Mouse (Mus musculus) forebrain, embryonic 16.5 days (tissue): ENCODE results near the gene Slc38a2. TPM values are rescaled to one million over a fixed set of nuclear protein-coding genes. Genes with fewer than 3 reads are reported as not detected.

Source experiments
- ATAC-seq: fragments of 200-750 bp; cut with Nextera tagmentation; 2 replicates; pipeline ENCODE4 v1.8.0; 2017; ENCODE audit warnings: mild to moderate bottlenecking, moderate library complexity
- H3K27ac ChIP-seq: fragments of 300-500 bp; sonication (generic); 2 replicates; pipeline ENCODE4 v1.5.1; 2014; ENCODE audit warnings: low read length, control low read depth
- H3K27me3 ChIP-seq: fragments of 300-500 bp; sonication (generic); replicated peaks from 2 replicates; pipeline ENCODE4 v1.6.1; 2014; ENCODE audit warnings: low read length; ENCODE audit not compliant: control insufficient read depth, insufficient read depth
- H3K36me3 ChIP-seq: fragments of 300-500 bp; sonication (generic); 2 replicates; pipeline ENCODE4 v1.6.1; 2014; ENCODE audit not compliant: control insufficient read depth, insufficient read depth
- H3K4me1 ChIP-seq: fragments of 300-500 bp; sonication (generic); replicated peaks from 2 replicates; pipeline ENCODE4 v1.6.1; 2014; ENCODE audit warnings: low read length; ENCODE audit not compliant: control insufficient read depth, insufficient read depth
- H3K4me2 ChIP-seq: fragments of 300-500 bp; sonication (generic); 2 replicates; pipeline ENCODE4 v1.6.1; 2014; ENCODE audit warnings: mild to moderate bottlenecking, low read length, control low read depth
- H3K4me3 ChIP-seq: fragments of 300-500 bp; sonication (generic); replicated peaks from 2 replicates; pipeline ENCODE4 v1.5.1; 2014; ENCODE audit warnings: mild to moderate bottlenecking, low read length, control low read depth
- H3K9ac ChIP-seq: fragments of 300-500 bp; sonication (generic); replicated peaks from 2 replicates; pipeline ENCODE4 v1.6.1; 2014; ENCODE audit warnings: low read depth, low read length, control low read depth
- H3K9me3 ChIP-seq: fragments of 300-500 bp; sonication (generic); 2 replicates; pipeline ENCODE4 v1.6.1; 2016; ENCODE audit warnings: low read length; ENCODE audit not compliant: control insufficient read depth
- WGBS: fragments of 180-500 bp; shearing (Covaris S2); extraction: QIAGEN DNeasy Blood & Tissue Kit; methylation state at CpG from one replicate; pipeline ENCODE4 v1.1.7; 2014; 5-methylcytosine and 5-hydroxymethylcytosine counted together
- polyA plus RNA-seq: library from polyadenylated mRNA; unstranded; fragments of >200 nt; fragmentation: Nextera tagmentation; extraction: Ambion mirVana; gene quantifications from 2 replicates; pipeline ENCODE4 v1.2.1, GENCODE M21; 2015

The Slc38a2 gene
- polyA plus RNA-seq, 1 experiment from 2014 or later = 161 TPM

DNA sequence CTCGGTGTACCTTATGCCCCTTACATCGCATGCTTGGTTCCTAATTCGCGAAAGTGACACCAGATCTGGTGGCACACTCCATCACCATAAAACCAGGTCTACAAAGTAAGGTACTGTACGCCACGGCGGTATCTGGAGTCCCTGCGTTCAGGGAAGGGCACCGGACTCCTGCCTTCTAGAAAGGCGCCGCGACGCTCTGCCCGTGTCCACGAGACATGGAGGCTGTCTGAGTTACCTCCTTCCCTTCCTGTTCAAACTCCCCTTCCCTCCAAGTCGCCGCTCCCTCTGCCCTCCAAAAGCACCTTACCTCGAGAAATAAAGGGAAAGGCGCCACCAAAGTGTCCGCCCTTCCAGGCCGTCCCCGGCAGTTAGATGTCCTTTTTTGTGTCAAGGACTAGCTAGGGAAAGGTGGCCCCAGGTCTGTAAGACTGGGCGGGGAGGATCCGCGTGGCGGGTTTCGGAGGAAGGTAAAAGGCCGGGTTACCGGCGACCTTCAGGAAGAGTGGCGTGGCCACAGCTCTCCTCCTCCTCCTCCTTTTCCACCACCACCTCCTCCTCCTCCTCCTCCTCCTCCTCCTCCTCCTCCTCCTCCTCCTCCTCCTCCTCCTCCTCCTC, 57.6 kb downstream of the Slc38a2 start:
- peak; percentile 8 for ATAC-seq
- H3K27ac ChIP-seq = peak overlapping the region; percentile 100
- H3K9me3 ChIP-seq = no peaks in the 10 kb centered on the region

DNA sequence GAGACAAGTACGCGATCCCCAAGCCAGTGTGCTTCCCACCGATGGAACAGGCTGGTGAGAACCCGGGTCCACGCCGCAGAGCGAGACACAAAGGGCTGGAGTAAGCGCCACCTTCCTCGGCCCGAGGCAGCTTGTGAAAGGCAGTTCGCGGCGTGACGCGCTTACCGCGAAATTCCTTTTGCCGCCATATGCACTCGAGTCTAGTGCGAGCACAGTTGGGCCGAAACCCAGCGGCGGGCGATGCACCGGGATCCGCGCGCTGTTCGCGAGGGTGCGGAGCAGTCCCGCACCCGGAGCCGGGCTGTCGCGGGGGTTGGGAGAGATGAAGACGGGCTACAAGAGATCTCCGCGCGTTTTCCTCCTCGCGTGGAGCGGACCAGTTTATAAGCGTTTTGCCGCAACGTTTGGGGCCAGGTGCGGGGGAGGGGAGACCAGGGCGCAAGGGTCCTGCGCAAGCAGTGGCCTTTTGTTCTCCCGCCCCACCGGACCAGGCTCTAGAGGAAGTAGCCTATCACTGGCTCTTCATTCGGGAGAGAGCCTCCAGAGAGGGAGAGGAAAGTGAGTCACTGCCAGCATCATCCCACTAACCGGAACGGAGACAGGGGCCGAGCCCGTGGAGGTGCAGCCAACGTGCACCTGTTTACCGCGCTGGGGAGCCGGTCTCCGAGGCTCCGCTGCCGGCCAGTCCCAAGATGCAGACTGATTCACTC, 58.3 kb downstream of the Slc38a2 start:
- H3K27ac ChIP-seq = peak overlapping the region; percentile 100
- under 1% methylated on average over 63 of the region's 63 CpGs for WGBS
- H3K9ac ChIP-seq = peak overlapping the region; percentile 100
- H3K27me3 ChIP-seq = no peaks in the 10 kb centered on the region
- H3K4me3 ChIP-seq = peak overlapping the region; percentile 82
- peaks cover 34% of the 10 kb centered on the region for H3K4me1 ChIP-seq
- H3K36me3 ChIP-seq = peaks cover under 1% of the 10 kb centered on the region; the same call in 1 of the 2 replicates
- peak overlapping the region; percentile 70 for H3K4me2 ChIP-seq
- peak; percentile 45 for ATAC-seq
- H3K9me3 ChIP-seq = no peaks in the 10 kb centered on the region

More for the DNA sequence above, 57.6 kb downstream of the Slc38a2 start:
- Histone ChIP-seq H3K4me2 (peak overlapping the region; percentile 78), H3K27me3 (no peaks in the 10 kb centered on the region), H3K9ac (peak overlapping the region; percentile 100), H3K4me1 (peaks cover 34% of the 10 kb centered on the region), H3K4me3 (peak overlapping the region; percentile 82), H3K36me3 (no peaks in the 10 kb centered on the region)
- under 1% methylated on average over 31 of the region's 31 CpGs for WGBS

DNA sequence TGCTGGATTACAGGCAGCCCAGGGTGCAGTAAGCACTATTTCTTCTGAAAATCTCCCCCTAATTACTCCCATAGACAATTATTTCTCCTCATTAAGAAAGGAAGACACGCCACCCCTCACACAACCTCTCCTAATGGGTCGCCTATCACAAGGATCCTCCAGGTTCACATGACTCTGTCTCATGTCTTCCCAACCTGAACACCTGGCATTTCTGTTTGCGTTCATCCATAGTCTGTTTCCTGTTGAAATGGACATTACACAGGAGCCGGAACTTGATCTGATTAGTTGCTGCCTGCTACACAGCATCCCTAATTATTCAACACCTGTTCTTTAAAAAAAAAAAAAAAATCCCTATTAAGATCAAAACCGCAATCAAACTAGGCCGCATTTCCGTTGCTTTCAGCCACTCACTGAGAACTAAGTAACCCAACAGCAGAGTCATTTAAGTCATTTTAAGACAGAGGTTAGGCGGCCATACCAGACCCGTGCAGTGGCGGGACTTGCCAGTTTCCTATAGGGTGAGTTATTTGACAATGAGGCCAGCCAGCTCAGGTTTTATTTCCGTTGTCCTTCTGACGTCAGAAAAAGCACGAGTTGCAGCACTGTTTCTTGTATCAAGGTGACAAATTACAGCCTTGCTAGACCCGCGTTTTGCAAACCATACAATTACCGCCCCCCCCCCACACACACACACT, 59.1 kb downstream of the Slc38a2 start:
- Histone ChIP-seq H3K27ac (peak overlapping the region; percentile 100), H3K4me1 (peaks cover 34% of the 10 kb centered on the region), H3K27me3 (no peaks in the 10 kb centered on the region), H3K9me3 (no peaks in the 10 kb centered on the region), H3K4me3 (peak overlapping the region; percentile 82), H3K36me3 (peaks cover 6% of the 10 kb centered on the region), H3K4me2 (peak overlapping the region; percentile 70), H3K9ac (peak overlapping the region; percentile 100)
- WGBS = 2% methylated on average over 16 of the region's 16 CpGs
- no peak for ATAC-seq

DNA sequence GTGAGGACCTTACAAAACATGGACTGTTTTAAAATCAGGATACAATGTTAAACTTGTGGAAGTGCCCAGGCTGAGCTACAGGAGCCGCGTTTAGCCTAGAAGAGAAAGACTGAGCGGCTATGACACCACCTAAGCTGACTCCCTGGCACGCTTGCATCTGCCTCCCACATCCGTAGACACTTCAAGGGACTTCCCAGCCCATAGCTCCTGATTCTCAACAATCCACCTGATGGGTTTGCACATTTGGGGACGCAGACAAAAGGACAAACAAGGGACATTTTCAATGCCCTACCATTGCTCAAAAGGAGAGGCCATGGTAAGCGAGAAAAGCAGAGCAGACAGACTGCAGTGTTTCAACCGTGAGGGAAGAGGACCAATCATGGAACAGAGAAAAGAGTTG, 59.9 kb downstream of the Slc38a2 start:
- ATAC-seq = no peak
- no peak overlapping the region; the same call in 1 of the 2 replicates for H3K27ac ChIP-seq
- H3K4me3 ChIP-seq = peak overlapping the region; percentile 82
- H3K4me1 ChIP-seq = peaks cover 34% of the 10 kb centered on the region
- peak overlapping the region; percentile 70 for H3K4me2 ChIP-seq
- no peaks in the 10 kb centered on the region for H3K27me3 ChIP-seq
- peaks cover 8% of the 10 kb centered on the region for H3K36me3 ChIP-seq
- H3K9ac ChIP-seq = peak overlapping the region; percentile 100; the same call in 1 of the 2 replicates
- 39% methylated on average over 8 of the region's 8 CpGs for WGBS
- H3K9me3 ChIP-seq = no peaks in the 10 kb centered on the region

DNA sequence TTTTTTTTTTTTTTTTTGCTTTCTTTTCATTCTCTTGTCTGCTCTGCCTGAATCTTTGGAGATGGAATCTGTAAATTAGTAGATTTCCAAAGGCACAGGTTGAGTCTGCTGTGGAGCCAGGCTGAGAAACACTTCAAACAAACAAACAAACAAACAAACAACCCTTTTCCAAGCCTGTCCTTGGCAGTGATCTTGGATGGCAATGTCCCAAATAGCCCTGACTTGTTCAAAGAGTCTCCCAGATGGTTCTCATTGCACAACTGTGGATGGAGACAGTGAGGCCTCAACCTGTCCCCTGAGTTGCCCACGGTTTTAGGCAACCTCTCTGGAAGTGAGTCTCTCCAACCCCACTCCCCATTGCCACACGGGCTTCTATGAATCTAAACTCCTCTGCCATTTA, 60.9 kb downstream of the Slc38a2 start:
- no peak for ATAC-seq
- H3K4me3 ChIP-seq = no peak overlapping the region
- peaks cover 8% of the 10 kb centered on the region for H3K36me3 ChIP-seq
- H3K9ac ChIP-seq = no peak overlapping the region
- peak overlapping the region; percentile 70 for H3K4me2 ChIP-seq
- WGBS = 75% methylated on average over 2 of the region's 2 CpGs
- no peaks in the 10 kb centered on the region for H3K9me3 ChIP-seq
- peaks cover 31% of the 10 kb centered on the region for H3K4me1 ChIP-seq
- no peak overlapping the region for H3K27ac ChIP-seq
- H3K27me3 ChIP-seq = no peaks in the 10 kb centered on the region

DNA sequence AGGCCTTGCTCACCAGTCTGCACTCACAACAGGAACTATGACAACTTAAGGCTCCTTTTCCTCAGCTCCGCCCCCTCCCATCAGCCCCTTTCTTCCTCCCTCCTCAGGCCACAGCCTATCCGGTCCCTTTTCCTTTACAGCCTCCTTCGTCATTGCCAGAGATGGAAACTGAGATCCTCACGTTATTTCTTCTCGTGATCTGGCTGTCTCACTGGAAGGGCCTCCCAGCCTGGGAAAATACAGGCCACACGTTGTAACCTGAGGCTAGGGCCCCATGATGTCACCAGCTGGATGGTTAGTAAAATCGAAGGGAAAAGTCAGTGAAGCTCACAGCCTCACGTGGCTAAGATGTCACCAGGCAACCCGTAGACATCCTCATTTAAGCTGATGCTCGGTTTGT, 61.4 kb downstream of the Slc38a2 start:
- H3K27me3 ChIP-seq = no peaks in the 10 kb centered on the region
- no peak for ATAC-seq
- H3K4me3 ChIP-seq = no peak overlapping the region
- WGBS = 65% methylated on average over 10 of the region's 10 CpGs
- peak overlapping the region; percentile 26; the same call in 1 of the 2 replicates for H3K4me2 ChIP-seq
- H3K36me3 ChIP-seq = peaks cover 8% of the 10 kb centered on the region
- H3K9ac ChIP-seq = no peak overlapping the region
- no peaks in the 10 kb centered on the region for H3K9me3 ChIP-seq
- peaks cover 29% of the 10 kb centered on the region for H3K4me1 ChIP-seq
- H3K27ac ChIP-seq = no peak overlapping the region

Other genes starting within 250 kb of the Slc38a2 start
- gene Scaf11, start 238.9 kb downstream of the Slc38a2 start, polyA plus RNA-seq = 53.2 and 57.7 TPM in 2 replicates
- 154 and 158 TPM in 2 replicates for gene Slc38a1, start 56.8 kb downstream of the Slc38a2 start, polyA plus RNA-seq